Mouse (Mus musculus) adrenal gland, postnatal 10 days (tissue): ENCODE measurements at regions not wholly inside any gene's neighbourhood (a gene's known extent, or its start where the extent isn't known, plus 50 kb on each side); places are given as distances from the start of the nearest gene placed in this dataset.

Source experiments
- DNase-seq: peaks from one replicate; pipeline ENCODE4 v3.0.0; 2021; ENCODE audit warnings: mixed read lengths

GRCm38 (mm10) chr14:36819826-36820225, 148.8 kb downstream of the Ccser2 start:
- no peak for DNase-seq

- no peak for DNase-seq
Measured at GRCm38 (mm10) chr14:36802418-36802817, 166.2 kb downstream of the Ccser2 start.

DNA sequence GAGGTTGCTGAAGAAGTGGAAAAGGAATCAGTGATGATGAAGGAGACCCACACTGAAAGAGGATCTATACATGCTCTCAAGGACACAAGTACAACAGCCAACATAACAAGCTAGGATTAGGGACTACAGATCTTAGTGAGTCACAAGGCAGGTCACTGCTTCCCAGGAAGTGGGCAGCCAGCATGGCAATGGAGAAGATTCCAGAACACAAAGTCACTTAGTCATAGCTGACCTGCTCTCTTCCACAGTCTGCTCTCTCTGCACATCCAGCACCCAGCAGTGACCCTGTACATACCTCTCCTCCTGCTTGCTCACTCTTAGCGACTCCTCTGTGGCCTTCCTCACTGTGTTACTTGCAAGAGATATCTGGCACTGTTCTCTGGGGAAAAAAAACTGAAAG, 168.8 kb downstream of the Ccser2 start:
- DNase-seq = no peak

- DNase-seq = no peak
Measured at GRCm38 (mm10) chr14:36781882-36782281, 186.7 kb downstream of the Ccser2 start.

DNA sequence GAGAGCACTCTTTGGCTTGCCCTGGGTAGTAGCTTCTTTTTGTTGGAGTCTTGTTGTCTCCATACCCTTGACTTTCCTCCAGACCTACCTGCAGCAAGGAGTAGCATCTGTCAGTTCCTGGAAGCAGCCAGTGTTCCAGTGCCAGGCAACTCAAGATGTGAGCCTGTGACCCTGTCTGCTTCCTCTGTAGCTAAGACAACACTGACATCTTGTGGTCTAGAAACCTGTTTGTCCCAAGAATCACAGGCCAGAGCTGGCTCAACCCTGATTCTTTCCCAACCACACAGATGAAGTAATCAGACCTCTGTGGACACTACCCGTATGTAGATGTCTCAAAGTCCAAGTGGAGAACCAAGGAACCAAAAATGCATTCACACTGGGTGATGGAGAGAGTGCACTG, 189.6 kb downstream of the Ccser2 start:
- no peak for DNase-seq

GRCm38 (mm10) chr14:36774349-36774748, 194.2 kb downstream of the Ccser2 start:
- DNase-seq = peak; percentile 3

DNA sequence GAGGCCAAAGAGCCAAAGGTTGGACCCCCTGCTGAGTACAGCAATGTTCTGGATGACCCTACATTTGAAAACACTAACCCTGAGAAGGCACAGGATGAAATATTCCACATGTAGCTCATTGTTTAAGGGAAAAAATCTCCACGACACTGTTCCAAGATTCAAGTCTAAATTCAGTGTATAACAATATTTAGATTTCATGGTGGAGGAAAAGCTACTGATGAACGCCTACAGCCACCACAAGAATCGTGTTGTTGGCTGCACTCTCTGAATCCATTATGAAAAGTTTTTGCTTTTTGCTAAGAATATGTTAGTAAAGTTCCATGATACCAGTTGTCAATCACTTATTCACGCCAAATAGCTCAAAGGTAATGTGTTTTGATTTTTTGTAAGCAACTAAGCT, 204.2 kb downstream of the Ccser2 start:
- no peak for DNase-seq

DNA sequence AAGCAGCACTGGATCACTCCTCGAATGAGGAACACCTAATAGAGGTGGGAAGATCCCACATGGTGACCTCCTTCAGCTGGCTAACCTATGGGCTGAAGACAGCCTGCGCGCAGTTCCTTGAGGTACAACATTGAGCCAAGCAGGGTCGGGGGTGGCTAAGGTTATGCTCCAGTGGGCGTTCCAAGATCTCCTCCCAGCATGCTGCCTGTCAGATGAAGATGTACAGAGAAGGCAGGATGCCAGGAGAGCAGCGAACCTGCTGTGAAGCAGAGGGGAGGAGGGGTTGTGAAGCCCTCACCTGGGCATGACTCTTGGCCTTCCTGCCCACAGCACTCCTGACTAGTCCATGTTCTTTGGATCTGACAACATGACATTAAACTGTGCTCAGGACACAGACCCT, 212.5 kb downstream of the Ccser2 start:
- DNase-seq = no peak

DNA sequence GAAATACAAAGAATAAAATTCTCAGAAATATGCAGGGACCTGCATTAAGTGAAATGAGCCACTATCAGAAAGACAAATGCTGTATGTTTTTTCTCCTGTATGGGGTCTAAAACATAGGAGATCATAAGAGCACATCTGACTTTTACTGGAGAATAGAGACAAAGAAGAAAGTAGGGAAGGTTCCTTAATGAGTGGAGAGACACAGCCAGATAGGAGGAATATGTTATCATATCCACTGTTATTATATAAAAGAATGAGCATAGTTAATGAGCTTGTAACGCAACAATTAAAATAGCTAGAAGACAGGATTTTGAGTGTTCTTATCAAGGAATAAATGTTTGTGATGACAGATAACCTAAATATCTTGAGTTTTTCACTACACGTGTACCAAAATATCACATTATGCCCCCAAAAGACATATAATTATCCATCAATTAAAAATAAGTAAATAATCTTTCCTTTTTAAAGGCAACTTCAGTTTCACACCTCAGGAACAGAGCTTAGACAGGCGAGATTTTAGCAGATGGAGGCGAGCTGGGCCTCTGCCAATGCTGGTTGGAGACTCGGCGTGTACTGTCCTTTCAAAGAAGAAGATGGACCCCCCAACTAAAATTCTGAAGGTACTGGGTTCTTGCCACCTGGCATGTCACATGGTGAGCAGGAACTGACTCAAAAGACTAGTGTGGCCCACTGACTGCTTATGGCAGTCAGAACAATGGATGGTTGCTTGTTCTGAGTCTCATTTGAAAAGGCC, 220.3 kb downstream of the Ccser2 start:
- DNase-seq = no peak

DNA sequence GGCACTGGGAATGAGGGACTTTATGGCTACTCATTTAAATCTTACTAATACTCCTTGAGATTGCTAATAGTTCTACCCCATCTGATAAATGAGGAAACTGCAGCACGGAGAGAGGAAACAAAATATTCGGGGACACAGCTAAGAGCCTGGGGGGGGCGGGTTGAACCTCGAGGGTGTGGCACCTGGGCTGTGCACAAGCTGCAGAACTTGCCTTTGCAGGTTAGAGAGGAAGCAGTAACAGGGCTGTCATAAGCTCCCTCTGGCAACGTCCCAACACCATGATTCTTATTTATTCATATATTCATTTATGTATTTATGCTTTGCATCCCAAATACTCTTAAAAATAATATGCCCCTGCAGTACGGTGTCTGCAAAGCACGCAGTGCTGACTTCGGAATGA, 237.5 kb downstream of the Ccser2 start:
- DNase-seq = no peak

GRCm38 (mm10) chr14:36726092-36726491, 242.5 kb downstream of the Ccser2 start:
- no peak for DNase-seq

DNA sequence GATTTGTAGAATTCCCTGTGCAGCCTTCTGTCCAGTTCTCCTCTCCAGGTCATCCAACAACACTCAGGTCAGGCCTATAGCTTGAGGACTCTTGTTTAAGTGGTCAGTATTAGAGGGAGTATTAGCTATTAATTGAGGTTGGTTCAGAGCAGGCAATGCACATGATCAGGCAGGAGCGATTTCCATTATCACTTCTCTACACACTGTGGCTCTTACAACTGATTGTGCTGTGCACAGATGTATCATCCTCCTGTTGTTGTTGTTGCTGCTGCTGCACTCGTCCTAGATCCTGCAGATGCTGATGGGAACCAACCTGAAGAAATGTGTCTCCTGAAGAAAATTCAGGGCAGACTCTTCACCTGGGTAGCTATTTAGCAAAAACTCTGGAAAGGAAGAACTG, 252.9 kb downstream of the Ccser2 start:
- DNase-seq = no peak

GRCm38 (mm10) chr14:36696993-36697392, 271.6 kb downstream of the Ccser2 start:
- no peak for DNase-seq

DNA sequence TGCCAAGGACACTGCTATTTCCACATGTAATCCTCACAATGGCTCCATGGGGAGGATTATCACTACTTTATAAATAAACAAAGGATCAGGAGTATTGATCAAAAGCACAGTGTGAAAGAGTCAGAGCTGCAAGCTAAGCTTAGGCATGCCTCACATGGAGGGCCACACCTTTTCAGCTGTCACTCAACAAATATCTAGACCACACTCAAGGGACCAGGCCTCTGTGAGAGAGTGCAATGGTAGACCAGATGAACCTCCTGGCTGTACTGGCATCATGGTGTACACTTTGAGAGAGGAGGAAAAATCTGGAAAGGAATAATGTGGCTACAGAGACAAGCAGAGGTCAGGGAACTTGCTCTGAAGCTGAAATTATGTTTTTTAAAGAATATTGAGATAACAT, 276.6 kb downstream of the Ccser2 start:
- DNase-seq = no peak

- no peak for DNase-seq
Measured at GRCm38 (mm10) chr14:36691018-36691417, 277.6 kb downstream of the Ccser2 start.

DNA sequence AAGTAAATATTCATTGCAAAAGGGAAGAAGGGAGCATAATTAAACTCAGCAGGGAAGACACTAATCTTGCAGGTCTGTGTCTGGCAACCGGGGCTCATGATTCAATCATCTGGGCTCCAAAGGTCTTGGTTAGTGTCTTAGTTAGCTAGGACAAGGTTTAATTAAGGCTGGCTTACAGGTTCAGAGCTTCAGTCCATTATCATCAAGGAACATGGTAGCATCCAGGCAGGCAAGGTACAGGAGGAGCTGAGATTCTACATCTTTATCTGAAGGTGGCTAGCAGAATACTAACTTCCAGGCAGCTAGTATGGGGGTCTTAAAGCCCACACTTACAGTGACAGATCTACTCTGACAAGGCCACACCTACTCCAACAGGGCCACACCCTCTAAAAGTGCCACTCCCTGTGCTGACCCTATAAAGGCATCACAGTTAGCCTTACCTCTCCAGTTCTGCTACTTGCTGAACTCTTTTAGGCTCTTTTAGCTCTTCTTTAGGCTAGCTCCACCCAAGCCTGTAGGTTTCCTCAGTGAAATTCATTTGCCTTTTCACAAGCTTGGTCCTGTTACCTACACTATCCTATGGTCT, 309.8 kb downstream of the Ccser2 start:
- DNase-seq = no peak

DNA sequence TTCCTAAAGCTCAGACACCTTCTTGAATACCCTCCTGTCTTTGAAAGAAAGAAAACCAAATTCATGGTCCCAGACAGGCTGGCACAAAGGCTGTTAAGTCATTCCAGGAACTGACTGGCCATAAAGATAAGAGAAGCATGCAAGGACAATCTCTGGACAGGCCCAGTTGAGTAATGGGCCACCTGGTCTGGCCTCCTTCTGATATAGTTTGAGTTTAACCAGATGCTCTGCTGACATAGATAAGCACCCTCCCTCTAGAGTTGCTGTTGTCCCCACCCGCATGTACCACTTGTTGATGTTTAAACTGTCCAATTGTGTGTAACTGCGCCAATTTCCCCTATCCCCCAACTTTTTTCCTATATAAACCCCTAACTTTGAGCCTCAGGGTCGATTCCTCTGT, 310.4 kb downstream of the Ccser2 start:
- no peak for DNase-seq

DNA sequence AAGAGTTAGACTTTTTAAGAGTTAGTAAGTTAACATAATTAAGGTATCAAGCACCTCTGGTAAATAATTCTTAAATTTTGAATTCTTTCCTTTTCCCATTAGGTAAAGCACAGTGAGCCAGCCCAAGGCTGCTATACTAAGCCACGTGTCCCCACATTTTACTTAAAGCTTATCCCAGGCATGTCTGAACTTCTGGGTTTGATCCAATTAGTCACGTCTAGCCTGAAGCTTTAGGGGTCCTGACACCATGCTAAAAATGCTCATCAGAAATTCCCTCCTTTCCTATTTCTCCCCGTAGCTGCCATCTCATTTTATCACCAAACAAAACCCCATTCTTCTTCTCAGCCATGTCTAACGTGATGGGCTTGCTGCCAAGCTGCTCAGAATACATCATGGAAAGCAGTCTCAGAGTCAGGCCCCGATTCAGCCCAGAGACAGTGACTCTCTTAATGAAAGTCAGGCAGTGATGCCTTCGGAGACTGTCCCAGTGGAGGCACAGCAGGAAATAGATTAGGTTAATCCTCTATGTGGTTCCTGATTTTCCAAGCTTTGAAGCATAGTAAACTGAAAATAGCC, 315.5 kb downstream of the Ccser2 start:
- DNase-seq = peak; percentile 4

DNA sequence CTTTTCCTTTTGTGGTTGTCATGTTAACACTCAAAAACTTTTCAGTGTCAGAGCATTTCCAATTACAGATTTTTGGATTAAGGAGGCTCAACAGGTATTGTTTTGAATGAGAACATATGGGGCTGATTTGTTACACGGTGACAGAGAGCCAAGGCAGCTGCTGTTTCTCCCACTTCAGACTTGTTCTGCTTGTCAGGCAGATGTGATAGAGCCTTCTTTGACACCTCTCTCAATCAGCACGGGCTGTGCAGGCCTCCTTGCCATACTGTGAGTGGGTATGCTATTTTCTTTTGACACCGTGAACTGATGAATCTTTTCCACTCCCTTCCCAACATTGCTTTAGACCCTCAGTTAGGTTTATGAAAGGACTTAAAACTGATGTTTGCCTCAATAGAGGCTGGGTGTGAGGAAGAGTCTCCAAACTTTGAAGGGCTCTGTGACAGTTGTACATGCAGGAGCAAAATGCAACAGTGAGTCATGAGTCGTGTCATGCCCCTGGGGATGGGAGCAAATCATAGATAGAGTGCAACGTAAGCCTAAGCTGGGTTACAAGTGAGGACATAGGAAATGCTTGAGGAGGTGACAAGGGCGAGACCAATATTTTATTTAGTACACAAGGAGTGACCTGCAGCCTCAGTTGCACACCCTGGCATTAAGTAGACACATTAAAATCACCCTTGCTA, 317.4 kb downstream of the Ccser2 start:
- DNase-seq = no peak

GRCm38 (mm10) chr14:36646649-36647048, 321.9 kb downstream of the Ccser2 start:
- DNase-seq = no peak

DNA sequence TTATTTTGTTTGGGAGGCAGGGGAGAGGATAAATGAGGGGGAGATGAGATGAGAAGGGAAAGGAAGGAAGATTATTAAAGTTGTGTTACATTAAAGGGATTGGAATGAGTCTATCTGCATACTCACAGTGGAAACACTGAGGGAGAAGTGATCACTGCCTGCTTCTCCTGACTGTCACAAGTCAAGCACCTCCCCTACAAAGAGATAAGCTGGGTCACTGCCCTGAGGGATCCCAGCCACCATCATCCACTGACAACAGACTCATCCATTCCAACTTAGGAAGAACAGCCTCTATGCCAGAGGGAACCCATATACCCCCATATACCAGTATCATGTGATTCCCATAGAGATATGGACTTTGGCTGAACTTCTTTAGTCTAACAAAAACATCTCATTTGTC, 322.3 kb downstream of the Ccser2 start:
- DNase-seq = no peak

GRCm38 (mm10) chr14:36624822-36625221, 343.8 kb downstream of the Ccser2 start:
- no peak for DNase-seq

- DNase-seq = no peak
Measured at GRCm38 (mm10) chr14:36624134-36624533, 344.4 kb downstream of the Ccser2 start.
